Mouse (Mus musculus) ZHBTc4 (cell line): ENCODE measurements around the gene Ccdc9b.

Experiments
- DNase-seq: peaks from one replicate; pipeline ENCODE4 v3.0.0-alpha.2; 2011; ENCODE audit warnings: low read depth, low spot score

Ccdc9b gene

GRCm38 (mm10) chr2:118747301-118747960, 15.0 kb downstream of the Ccdc9b start:
- DNase-seq: no peak

DNA sequence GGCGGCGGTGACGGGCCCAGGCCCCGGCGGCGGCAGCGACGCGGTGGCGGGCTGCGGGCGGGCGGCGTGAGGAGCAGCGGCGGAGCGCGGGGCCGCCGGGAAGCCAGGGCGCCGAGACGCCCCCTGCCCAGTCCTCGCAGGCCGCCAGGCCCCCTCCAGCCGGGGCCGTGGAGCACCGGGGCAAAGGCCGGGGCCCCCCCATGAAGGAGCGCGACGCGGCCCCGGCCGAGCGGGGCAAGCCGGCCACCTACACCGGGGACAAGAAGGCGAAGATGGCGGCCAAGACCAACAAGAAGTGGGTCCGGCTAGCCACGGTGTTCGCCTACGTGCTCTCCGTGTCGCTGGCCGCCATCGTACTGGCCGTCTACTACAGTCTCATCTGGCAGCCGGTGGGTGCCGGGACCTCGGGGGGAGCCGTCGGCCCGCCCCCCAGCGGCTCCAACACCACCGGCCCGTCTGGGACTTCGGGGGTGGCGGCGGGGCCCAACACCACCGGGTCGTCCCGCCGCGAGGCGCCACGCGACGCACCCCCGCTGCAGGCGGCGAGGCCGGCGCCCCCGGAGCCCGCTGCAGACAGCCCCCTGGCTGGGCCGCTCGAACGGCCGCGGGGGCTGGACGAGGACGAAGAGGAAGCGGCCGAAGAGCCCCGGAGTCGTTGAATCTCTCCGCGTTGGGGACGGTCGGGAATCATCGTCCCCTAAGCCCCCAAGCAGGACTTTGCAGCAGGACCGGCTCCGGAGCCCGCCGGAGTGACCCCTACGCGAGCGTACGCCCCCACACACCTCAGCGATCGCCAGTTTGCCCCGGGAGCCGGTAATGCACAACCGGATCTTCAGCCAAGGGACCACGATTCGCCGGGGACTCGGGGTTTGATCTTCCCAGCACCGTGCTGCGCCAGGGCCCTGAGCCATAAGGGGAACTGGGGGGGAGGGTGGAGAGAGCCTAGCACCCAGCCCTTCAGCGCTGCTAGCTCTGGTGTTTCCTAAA, 16.3 kb downstream of the Ccdc9b start:
- DNase-seq: peak; percentile 46

GRCm38 (mm10) chr2:118745232-118745884, 17.1 kb downstream of the Ccdc9b start, which contains the start of gene Inafm2:
Gene Inafm2, plus strand, starts transcription at chr2:118745758.
- DNase-seq: peak; percentile 84

GRCm38 (mm10) chr2:118744621-118745020, 17.8 kb downstream of the Ccdc9b start:
- no peak for DNase-seq

- peak; percentile 74 for DNase-seq
Observed at GRCm38 (mm10) chr2:118743261-118743943, 19.1 kb downstream of the Ccdc9b start.

DNA sequence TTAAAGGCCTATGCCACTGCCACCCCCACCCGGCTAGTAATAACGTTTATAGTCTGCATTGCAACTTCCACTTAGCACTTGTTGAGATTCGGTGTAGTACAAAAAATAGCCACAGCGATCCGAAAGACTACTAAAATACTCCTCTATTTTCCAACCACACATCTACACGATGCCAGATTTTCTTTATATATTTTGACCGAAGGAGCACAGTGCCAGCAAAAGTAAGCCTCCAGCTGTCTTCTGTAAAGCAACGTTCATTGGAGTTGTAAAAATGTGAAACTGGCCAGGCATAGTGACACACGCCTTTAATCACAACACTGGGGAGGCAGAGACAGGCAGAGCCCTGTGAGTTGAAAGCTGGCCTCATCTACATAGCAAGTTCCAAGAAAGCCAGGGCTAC, 21.3 kb downstream of the Ccdc9b start:
- DNase-seq: no peak

DNA sequence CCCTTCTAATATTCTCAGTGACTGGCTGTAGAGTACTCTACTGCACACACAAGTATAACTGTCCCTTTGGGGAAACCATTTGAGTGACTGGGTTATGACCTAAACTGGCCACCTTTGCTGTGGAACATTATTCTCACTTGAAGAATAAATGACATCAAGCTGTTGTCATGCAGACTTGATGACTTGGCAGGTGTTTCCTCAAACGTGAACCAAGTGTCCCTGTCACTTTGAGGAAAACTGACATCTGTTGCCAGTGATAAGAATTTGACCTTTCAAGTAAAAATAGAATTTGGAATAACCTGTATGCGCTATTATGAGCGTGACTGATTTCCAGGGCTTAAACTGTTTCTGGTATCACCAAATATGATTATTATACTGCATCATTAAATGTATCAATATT, 22.1 kb downstream of the Ccdc9b start:
- DNase-seq: no peak

GRCm38 (mm10) chr2:118733341-118733740, 29.1 kb downstream of the Ccdc9b start:
- no peak for DNase-seq

DNA sequence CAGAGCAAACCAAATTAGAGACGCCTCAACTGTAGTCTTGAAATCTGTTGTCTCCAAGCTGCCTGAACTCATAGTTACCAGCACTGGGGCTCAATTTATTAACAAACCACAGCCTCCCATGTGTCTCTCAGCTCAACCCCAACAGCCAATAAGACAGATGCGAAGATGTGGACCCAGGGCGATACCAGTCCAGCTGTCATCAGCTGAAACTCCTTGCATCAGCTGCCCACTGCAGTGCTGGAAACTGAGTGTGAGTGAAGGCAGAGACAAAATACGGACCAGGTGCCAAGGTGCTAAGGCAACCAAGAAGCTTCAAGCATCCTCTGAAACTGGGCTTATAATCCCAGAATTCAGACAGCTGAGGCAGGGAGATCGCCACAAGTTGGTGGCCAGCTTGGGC, 30.5 kb downstream of the Ccdc9b start:
- DNase-seq: no peak

DNA sequence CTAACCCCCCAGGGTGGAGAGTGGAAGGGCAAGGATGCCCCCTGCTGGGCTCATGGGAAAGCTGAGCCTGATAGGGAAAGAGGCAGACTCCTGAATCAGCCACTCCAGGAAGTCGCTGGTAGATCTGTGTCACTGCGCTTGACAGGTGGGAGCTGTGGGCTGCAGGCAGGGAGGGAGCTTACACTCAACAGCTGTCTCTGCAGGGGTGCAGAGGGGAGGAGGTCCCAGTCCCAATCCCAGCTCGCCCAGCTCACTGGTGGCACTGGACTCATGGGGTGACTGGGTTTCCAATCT, 31.9 kb downstream of the Ccdc9b start:
- DNase-seq: peak; percentile 42

DNA sequence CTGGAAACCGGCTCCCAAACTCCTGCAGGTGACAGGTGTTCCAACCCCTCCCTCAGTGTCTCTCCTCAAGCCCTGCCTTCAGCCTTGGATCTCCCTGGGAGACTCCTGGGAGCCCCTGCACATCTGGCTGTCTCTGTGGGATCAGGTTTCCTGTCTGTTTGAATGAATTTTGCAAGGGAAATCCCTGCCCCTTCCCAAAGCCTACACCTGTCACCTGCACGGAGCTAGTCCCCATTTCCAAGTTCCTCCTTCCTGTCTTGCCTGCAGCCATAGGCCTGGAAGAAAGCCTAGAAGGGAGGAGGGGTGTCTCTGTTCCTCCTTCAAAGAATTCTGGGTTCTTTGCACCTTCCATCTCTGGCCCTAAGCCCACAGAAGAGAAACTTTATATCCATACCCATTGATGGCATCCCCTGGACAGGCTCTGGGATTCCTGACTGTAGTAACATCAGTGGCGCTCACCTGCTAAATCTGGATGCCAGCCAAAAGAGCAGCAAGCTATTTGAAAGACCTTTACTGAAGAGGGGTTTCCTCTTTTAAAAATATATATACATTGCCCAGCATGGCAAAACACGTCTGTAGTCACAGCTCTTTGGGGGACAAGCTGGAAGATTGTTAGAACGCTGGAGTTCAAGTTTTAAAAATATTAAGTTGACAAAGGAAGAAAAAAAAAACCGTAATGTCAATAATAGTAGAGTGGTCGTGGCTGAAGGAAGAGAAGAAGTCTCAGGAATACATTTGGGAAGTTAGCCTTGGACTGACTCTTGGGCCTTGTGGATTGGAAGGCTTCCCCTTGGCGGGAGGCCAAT, 32.4 kb downstream of the Ccdc9b start:
- DNase-seq: no peak

- no peak for DNase-seq
Observed at GRCm38 (mm10) chr2:118729194-118729593, 33.3 kb downstream of the Ccdc9b start.

- DNase-seq: no peak
Observed at GRCm38 (mm10) chr2:118728337-118728736, 34.1 kb downstream of the Ccdc9b start, which contains the start of gene Plcb2. Gene Plcb2, minus strand, starts transcription at chr2:118728438.

GRCm38 (mm10) chr2:118727911-118728310, 34.5 kb downstream of the Ccdc9b start:
- no peak for DNase-seq

GRCm38 (mm10) chr2:118726873-118727272, 35.6 kb downstream of the Ccdc9b start:
- no peak for DNase-seq

- DNase-seq: no peak
Observed at GRCm38 (mm10) chr2:118725511-118725910, 37.0 kb downstream of the Ccdc9b start.

GRCm38 (mm10) chr2:118723693-118724486, 38.6 kb downstream of the Ccdc9b start:
- DNase-seq: no peak

DNA sequence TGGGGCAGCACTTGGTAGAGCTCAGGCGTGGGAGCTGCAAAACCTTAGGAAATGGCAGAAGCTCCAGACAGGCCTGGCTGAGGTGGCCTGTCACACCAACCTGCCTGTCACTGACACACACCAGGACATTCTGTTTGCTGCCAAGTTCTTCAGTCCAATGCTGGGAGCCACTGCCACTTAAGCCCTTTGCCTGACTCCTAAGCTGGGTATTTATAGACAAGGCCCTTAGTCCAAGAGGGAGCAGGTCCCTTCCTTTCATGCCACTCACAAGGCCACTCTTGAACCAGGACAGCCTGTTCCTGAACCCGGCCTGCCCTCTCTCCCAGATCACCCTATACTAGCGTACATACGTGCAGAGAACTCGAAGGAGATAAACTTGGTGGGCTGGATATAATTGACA, 45.8 kb downstream of the Ccdc9b start:
- no peak for DNase-seq

GRCm38 (mm10) chr2:118714230-118714629, 48.2 kb downstream of the Ccdc9b start:
- no peak for DNase-seq

DNA sequence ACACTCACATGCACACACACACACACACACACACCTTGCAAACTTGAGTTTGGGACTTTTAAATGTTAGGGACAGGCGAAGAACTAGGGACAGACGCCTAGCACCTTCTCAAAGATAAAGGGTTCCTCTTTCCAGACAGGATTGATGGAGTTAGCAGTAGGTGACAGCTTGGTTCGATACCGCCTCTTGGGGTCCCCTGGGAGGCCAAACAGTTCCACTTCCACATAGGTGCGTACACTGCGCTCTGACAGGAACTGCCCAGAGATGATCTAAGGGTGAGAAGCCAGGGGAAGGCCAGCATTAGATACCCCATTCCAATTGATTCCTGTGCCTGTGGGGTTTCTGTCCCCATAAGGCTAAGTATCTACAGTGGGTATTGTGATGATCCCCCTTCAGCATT, 48.8 kb downstream of the Ccdc9b start:
- no peak for DNase-seq
